Mouse (Mus musculus): Measurements from ENCODE around the gene Slc5a3. TPM values are rescaled to one million over a fixed set of nuclear protein-coding genes. Genes with fewer than 3 reads are reported as not detected.

The Slc5a3 gene
- polyA plus RNA-seq, 1 experiment from 2014 or later = 28.5 TPM

DNA sequence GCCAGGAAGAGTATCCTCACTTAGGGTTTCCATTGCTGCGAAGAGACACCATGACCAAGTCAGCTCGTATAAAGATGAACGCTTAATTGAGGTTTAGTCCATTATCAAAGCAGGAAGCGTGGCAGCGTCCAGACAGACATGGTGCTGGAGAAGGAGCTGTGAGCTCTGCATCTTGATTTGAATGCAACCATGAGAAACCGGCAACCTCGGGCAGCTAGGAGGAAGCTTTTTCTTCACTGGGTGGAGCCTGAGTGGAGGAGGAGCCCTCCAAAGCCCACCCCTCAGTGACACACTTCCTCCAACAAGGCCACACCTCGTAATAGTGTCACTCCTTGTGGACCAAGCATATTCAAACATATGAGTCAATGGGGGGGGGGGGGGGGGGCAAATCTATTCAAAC, 71.7 kb downstream of the Slc5a3 start:
- H3K27me3 ChIP-seq (ENCODE audit: control insufficient read depth, insufficient read depth, low read length) = no peaks in the 10 kb centered on the region
- no peaks in the 10 kb centered on the region for H3K4me1 ChIP-seq (ENCODE audit: control insufficient read depth, insufficient read depth, low read length)
- ATAC-seq (ENCODE audit: low read depth) = no peak
- WGBS = 92% methylated on average over 8 of the region's 8 CpGs
- H3K36me3 ChIP-seq (ENCODE audit: control insufficient read depth, insufficient read depth, low read length) = no peaks in the 10 kb centered on the region
- no peak overlapping the region for H3K27ac ChIP-seq (ENCODE audit: low read depth, low read length)
- H3K4me3 ChIP-seq (ENCODE audit: low read depth, low read length) = no peak overlapping the region
- H3K4me2 ChIP-seq (ENCODE audit: low read depth, low read length) = no peak overlapping the region
- no peak overlapping the region for H3K9ac ChIP-seq (replicated peaks; ENCODE audit: low read depth, low read length)
- H3K9me3 ChIP-seq (ENCODE audit: control insufficient read depth, low read length) = no peaks in the 10 kb centered on the region

DNA sequence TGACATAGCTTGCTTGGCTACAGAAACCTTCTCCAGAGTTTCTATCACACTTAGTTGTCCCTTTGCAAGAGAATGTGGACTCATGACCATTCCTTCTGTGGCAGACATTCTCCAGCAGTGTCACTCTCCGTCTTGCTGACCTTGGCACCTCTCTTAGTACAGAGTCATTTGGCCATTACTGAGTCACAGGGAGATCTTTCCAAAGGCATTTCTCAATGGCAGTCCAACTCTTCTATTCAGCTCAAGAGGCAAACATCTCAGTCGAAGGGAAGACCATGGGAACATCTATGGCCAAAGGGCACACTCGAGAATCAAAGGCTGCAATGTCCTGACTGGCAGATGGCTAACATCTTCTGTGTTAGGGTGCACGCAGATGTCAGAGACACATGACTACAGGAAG, 74.4 kb downstream of the Slc5a3 start:
- H3K4me1 ChIP-seq (ENCODE audit: control insufficient read depth, insufficient read depth, low read length) = no peaks in the 10 kb centered on the region
- no peaks in the 10 kb centered on the region for H3K9me3 ChIP-seq (ENCODE audit: control insufficient read depth, low read length)
- no peak overlapping the region for H3K4me2 ChIP-seq (ENCODE audit: low read depth, low read length)
- no peaks in the 10 kb centered on the region for H3K36me3 ChIP-seq (ENCODE audit: control insufficient read depth, insufficient read depth, low read length)
- no peak overlapping the region for H3K4me3 ChIP-seq (ENCODE audit: low read depth, low read length)
- H3K27me3 ChIP-seq (ENCODE audit: control insufficient read depth, insufficient read depth, low read length) = no peaks in the 10 kb centered on the region
- WGBS = 94% methylated on average over 4 of the region's 4 CpGs
- H3K27ac ChIP-seq (ENCODE audit: low read depth, low read length) = no peak overlapping the region
- H3K9ac ChIP-seq (replicated peaks; ENCODE audit: low read depth, low read length) = no peak overlapping the region
- ATAC-seq (ENCODE audit: low read depth) = no peak

DNA sequence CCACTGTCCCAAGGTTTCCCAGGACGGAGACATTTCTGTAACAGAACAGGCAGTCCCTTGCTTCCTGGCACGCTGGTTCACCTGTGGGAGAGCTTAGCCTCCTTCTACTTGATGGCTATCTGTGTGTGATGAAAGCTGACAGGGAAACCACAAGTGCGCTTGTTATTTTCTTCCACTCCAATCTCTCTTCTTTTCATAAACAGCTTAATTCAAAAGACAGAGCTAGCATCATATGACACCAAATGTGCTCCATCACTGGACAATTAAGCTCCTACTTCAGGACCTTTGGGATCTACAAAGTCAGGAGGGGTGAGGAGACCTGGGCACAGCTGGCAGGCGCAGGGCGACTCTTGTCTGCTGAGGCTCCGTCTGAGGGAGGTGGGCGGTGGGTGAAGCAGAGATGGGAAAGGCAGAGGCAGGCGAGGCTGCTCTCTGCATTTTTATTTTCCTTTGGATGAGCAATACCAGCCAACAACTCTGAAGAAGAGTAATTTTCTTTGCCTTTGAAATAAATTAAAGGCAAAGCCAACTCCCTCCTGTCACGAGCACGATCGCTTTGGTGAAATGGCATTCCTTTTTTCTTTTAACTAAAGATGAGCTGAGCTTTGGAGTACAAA, 76.1 kb downstream of the Slc5a3 start:
- ATAC-seq (ENCODE audit: low read depth) = no peak
- H3K4me2 ChIP-seq (ENCODE audit: low read depth, low read length) = no peak overlapping the region
- no peak overlapping the region for H3K4me3 ChIP-seq (ENCODE audit: low read depth, low read length)
- H3K27me3 ChIP-seq (ENCODE audit: control insufficient read depth, insufficient read depth, low read length) = no peaks in the 10 kb centered on the region
- H3K27ac ChIP-seq (ENCODE audit: low read depth, low read length) = no peak overlapping the region
- WGBS = 81% methylated on average over 11 of the region's 11 CpGs
- H3K4me1 ChIP-seq (ENCODE audit: control insufficient read depth, insufficient read depth, low read length) = peaks cover under 1% of the 10 kb centered on the region; the same call in 1 of the 2 replicates
- no peaks in the 10 kb centered on the region for H3K36me3 ChIP-seq (ENCODE audit: control insufficient read depth, insufficient read depth, low read length)
- no peaks in the 10 kb centered on the region for H3K9me3 ChIP-seq (ENCODE audit: control insufficient read depth, low read length)
- H3K9ac ChIP-seq (replicated peaks; ENCODE audit: low read depth, low read length) = no peak overlapping the region

DNA sequence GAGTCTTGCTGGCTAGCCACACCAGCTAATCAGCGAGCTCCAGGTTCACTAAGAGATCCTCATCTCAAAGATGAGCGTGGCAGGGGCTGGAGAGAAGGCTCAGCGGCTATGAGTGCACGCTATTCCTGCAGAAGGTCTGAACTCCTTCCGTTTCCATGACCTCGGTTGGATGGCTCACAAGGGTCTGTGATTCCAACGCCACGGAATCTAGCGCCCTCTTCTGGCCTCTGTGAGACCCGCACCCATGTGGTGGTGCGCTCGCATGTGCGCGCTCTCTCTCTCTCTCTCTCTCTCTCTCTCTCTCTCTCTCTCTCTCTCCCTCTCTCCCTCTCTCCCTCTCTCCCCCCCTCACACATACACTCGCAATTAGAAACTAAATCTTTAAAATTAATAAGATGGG, 78.2 kb downstream of the Slc5a3 start:
- Histone ChIP-seq H3K36me3 (ENCODE audit: control insufficient read depth, insufficient read depth, low read length) (no peaks in the 10 kb centered on the region), H3K4me3 (ENCODE audit: low read depth, low read length) (no peak overlapping the region), H3K9ac (replicated peaks; ENCODE audit: low read depth, low read length) (no peak overlapping the region), H3K4me2 (ENCODE audit: low read depth, low read length) (no peak overlapping the region), H3K9me3 (ENCODE audit: control insufficient read depth, low read length) (no peaks in the 10 kb centered on the region), H3K27me3 (ENCODE audit: control insufficient read depth, insufficient read depth, low read length) (no peaks in the 10 kb centered on the region), H3K27ac (ENCODE audit: low read depth, low read length) (no peak overlapping the region), H3K4me1 (ENCODE audit: control insufficient read depth, insufficient read depth, low read length) (peaks cover 11% of the 10 kb centered on the region; the same call in 1 of the 2 replicates)
- 91% methylated on average over 15 of the region's 15 CpGs for WGBS
- no peak for ATAC-seq (ENCODE audit: low read depth)

Other genes starting within 250 kb of the Slc5a3 start
- gene Mrps6, start 52 bp upstream of the Slc5a3 start, polyA plus RNA-seq (2014; fragmentation: Nextera tagmentation; extraction: Ambion mirVana) = 179 and 190 TPM in 2 replicates
- 0.56 and 0.73 TPM in 2 replicates for gene Gm49711, start within 50 bp of the Slc5a3 start, polyA plus RNA-seq (2014; fragmentation: Nextera tagmentation; extraction: Ambion mirVana)
- 0.15 and 0.24 TPM in 2 replicates for gene Kcne2, start 234.1 kb downstream of the Slc5a3 start, polyA plus RNA-seq (2014; fragmentation: Nextera tagmentation; extraction: Ambion mirVana)
- 58.0 and 62.9 TPM in 2 replicates for gene Smim11, start 243.0 kb downstream of the Slc5a3 start, polyA plus RNA-seq (2014; fragmentation: Nextera tagmentation; extraction: Ambion mirVana)

Data from neural tube, embryonic 14.5 days (tissue).